Comparison of ENCODE assay signal across 25 mouse cellular contexts in the genomic region with DNA sequence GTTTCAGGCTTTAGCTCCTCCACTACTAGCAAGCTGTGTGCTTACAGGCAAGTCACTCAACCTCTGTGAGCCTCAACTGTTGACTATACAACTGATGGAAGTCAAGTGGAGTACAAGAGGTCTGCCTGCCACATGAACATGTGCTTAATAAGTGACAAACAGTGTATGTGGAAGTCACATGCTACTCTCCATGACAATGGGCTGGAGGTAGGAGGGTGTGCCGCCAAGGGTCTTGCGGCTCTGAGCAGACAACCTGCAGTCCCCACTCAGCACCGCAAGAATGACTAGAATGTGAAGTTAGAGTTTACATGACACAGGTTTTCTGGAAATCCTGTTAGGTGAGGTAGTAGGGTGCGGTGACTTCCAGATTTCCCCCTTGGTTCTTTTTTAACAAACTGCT.
"Had no signal": no experiment of that assay in that cellular context is flagged by ENCODE, and none has a peak within 500 bp of the region (broad histone marks: within the 10 kb centered on the region; RNA-seq: fewer than 3 reads in every experiment).

No protein-coding gene starts in this region.

- DNase-seq: gastrocnemius, adult 2 months; gastrocnemius, postnatal 14 days; gastrocnemius, postnatal 36 days; heart, adult 18-20 months; heart, postnatal 14 days; heart, postnatal 36 days; kidney, adult 11 months; kidney, adult 2 months; kidney, postnatal 10 days; kidney, postnatal 25 days; kidney, postnatal 4 days; liver; liver, embryonic 13.5 days had no signal

- H3K4me2 ChIP-seq: heart, embryonic 13.5 days; heart, embryonic 15.5 days; hindbrain, embryonic 13.5 days; hindbrain, embryonic 15.5 days; limb, embryonic 12.5 days; liver, embryonic 11.5 days; liver, embryonic 13.5 days had no signal

- H3K9ac ChIP-seq: heart, embryonic 13.5 days; heart, embryonic 15.5 days; hindbrain, embryonic 13.5 days; hindbrain, embryonic 15.5 days; limb, embryonic 12.5 days; liver, embryonic 13.5 days had no signal

- H3K27me3 ChIP-seq: heart, embryonic 13.5 days; heart, embryonic 15.5 days; hindbrain, embryonic 15.5 days; limb, embryonic 12.5 days; liver, embryonic 13.5 days had no signal

- ATAC-seq: hindbrain, postnatal 0 days; intestine, embryonic 16.5 days had no signal

- H3K27ac ChIP-seq: gastrocnemius, adult 2 months; heart, embryonic 10.5 days; heart, embryonic 13.5 days; heart, embryonic 15.5 days; hindbrain, embryonic 13.5 days; hindbrain, embryonic 15.5 days; hindbrain, postnatal 0 days; layer of hippocampus, adult 2 months; left cerebral cortex, adult 2 months; limb, embryonic 10.5 days; limb, embryonic 12.5 days; liver, embryonic 13.5 days had no signal

- H3K36me3 ChIP-seq: heart, embryonic 10.5 days; heart, embryonic 13.5 days; heart, embryonic 15.5 days; hindbrain, embryonic 13.5 days; hindbrain, embryonic 15.5 days; limb, embryonic 10.5 days; limb, embryonic 12.5 days; liver, embryonic 13.5 days had no signal

- H3K9me3 ChIP-seq: heart, embryonic 10.5 days; heart, embryonic 13.5 days; heart, embryonic 15.5 days; hindbrain, embryonic 13.5 days; hindbrain, embryonic 15.5 days; limb, embryonic 10.5 days; limb, embryonic 12.5 days; liver, embryonic 13.5 days had no signal

- H3K4me1 ChIP-seq: heart, embryonic 10.5 days; heart, embryonic 13.5 days; heart, embryonic 15.5 days; hindbrain, embryonic 13.5 days; hindbrain, embryonic 15.5 days; limb, embryonic 10.5 days; limb, embryonic 12.5 days; liver, embryonic 13.5 days had no signal

- H3K4me3 ChIP-seq: gastrocnemius, adult 2 months; heart, embryonic 10.5 days; heart, embryonic 13.5 days; heart, embryonic 15.5 days; hindbrain, embryonic 13.5 days; hindbrain, embryonic 15.5 days; layer of hippocampus, adult 2 months; left cerebral cortex, adult 2 months; limb, embryonic 10.5 days; limb, embryonic 12.5 days; liver, embryonic 13.5 days had no signal
